Mouse (Mus musculus) liver, postnatal 0 days (tissue): ENCODE data around the gene Trub1.

Source experiments
- CTCF ChIP-seq: sonication (generic); IDR thresholded peaks from 2 replicates; pipeline ENCODE4 v1.5.1; 2016; ENCODE audit warnings: antibody characterized with exemption, low read depth
- EP300 ChIP-seq: IDR thresholded peaks from 2 replicates; pipeline ENCODE4 v1.6.1; 2016; ENCODE audit warnings: antibody characterized with exemption, low read depth, mild to moderate bottlenecking

DNA sequence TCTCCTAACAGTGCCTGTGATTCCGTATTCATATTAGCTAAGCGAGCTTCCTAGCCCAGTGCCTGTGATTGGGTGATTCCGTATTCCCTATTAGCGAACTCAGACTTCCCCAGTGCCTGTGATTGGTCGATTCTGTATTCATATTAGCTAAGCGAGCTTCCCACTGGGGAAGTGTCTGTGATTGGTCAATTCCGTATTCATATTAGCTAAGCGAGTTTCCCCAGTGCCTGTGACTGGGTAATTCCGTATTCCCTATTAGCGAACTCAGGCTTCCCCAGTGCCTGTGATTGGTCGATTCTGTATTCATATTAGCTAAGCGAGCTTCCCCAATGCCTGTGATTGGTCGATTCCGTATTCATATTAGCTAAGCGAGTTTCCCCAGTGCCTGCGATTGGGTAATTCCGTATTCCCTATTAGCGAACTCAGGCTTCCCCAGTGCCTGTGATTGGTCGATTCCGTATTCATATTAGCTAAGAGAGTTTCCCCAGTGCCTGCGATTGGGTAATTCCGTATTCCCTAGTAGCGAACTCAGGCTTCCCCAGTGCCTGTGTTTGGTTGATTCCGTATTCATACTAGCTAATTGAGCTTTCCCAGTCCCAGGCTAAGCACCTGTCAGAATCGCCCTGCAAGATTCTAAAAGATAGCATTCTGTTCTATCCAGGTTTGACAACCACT lies 2.7 kb downstream of the Trub1 start:
- TF ChIP-seq CTCF (no peak), EP300 (no peak)
